20 mouse cellular contexts compared by ENCODE assay signal in genomic region chr15:90400326-90401280, GRCm38 (mm10).
DNase-seq lines count a peak whose midpoint lies in the region; ATAC-seq and TF ChIP-seq lines count a peak whose summit lies in the region.
"Had no signal": no experiment of that assay in that cellular context is flagged by ENCODE, and none has a peak within 500 bp of the region (broad histone marks: within the 10 kb centered on the region; RNA-seq: fewer than 3 reads in every experiment).

No protein-coding gene starts in this region.

- TF ChIP-seq CTCF in midbrain, postnatal 0 days (IDR thresholded peaks at IDR 0.05), result no peak

- H3K9ac ChIP-seq in limb, embryonic 14.5 days (ENCODE audit: low read depth, low read length, severe bottlenecking), result no peak overlapping the region
- H3K9ac ChIP-seq in midbrain, embryonic 12.5 days (replicated peaks), result no peak overlapping the region
- H3K9ac ChIP-seq in midbrain, postnatal 0 days (replicated peaks; ENCODE audit: low read length, poor library complexity, severe bottlenecking), result no peak overlapping the region
- H3K9ac ChIP-seq: embryonic facial prominence, embryonic 13.5 days; hindbrain, embryonic 12.5 days; kidney, embryonic 15.5 days; limb, embryonic 13.5 days had no signal

- no peak for TF ChIP-seq POLR2A in limb, embryonic 14.5 days (IDR thresholded peaks at IDR 0.05; ENCODE audit: borderline replicate concordance, extremely low read depth, insufficient read depth, insufficient read length)

- H3K4me3 ChIP-seq in limb, embryonic 14.5 days (replicated peaks; ENCODE audit: low read length), result no peak overlapping the region
- H3K4me3 ChIP-seq in limb, embryonic 10.5 days, result no peak overlapping the region
- H3K4me3 ChIP-seq in midbrain, embryonic 12.5 days, result no peak overlapping the region
- H3K4me3 ChIP-seq in midbrain, postnatal 0 days (ENCODE audit: low read depth, low read length), result no peak overlapping the region
- H3K4me3 ChIP-seq: embryonic facial prominence, embryonic 13.5 days; hindbrain, embryonic 12.5 days; kidney, embryonic 15.5 days; limb, embryonic 13.5 days had no signal

- H3K36me3 ChIP-seq in limb, embryonic 14.5 days (ENCODE audit: control insufficient read depth, insufficient read depth, low read length), result no peaks in the 10 kb centered on the region
- H3K36me3 ChIP-seq in limb, embryonic 10.5 days, result no peaks in the 10 kb centered on the region
- no peaks in the 10 kb centered on the region for H3K36me3 ChIP-seq in midbrain, embryonic 12.5 days
- no peaks in the 10 kb centered on the region for H3K36me3 ChIP-seq in midbrain, postnatal 0 days (ENCODE audit: insufficient read depth, low read length)
- H3K36me3 ChIP-seq: embryonic facial prominence, embryonic 13.5 days; hindbrain, embryonic 12.5 days; kidney, embryonic 15.5 days; limb, embryonic 13.5 days had no signal

- H3K4me2 ChIP-seq in limb, embryonic 14.5 days (replicated peaks; ENCODE audit: low read depth, low read length, severe bottlenecking), result no peak overlapping the region
- H3K4me2 ChIP-seq in midbrain, embryonic 12.5 days (replicated peaks), result no peak overlapping the region
- H3K4me2 ChIP-seq in midbrain, postnatal 0 days (ENCODE audit: low read depth, low read length, poor library complexity, severe bottlenecking), result no peak overlapping the region
- H3K4me2 ChIP-seq: embryonic facial prominence, embryonic 13.5 days; heart, embryonic 11.5 days; hindbrain, embryonic 12.5 days; kidney, embryonic 15.5 days; limb, embryonic 13.5 days had no signal

- H3K9me3 ChIP-seq in limb, embryonic 14.5 days (ENCODE audit: control insufficient read depth, low read length), result no peaks in the 10 kb centered on the region
- no peaks in the 10 kb centered on the region for H3K9me3 ChIP-seq in limb, embryonic 10.5 days (replicated peaks)
- H3K9me3 ChIP-seq in midbrain, embryonic 12.5 days, result no peaks in the 10 kb centered on the region
- no peaks in the 10 kb centered on the region for H3K9me3 ChIP-seq in midbrain, postnatal 0 days (ENCODE audit: low read length)
- H3K9me3 ChIP-seq: embryonic facial prominence, embryonic 13.5 days; hindbrain, embryonic 12.5 days; kidney, embryonic 15.5 days; limb, embryonic 13.5 days had no signal

- ATAC-seq in limb, embryonic 14.5 days (ENCODE audit: low FRiP score, low read depth), result no peak
- 0 out of 2 replicates have a peak, but pooled peaks have one; percentile 23 for ATAC-seq in midbrain, embryonic 12.5 days (ENCODE audit: low FRiP score, low read depth)
- no peak for ATAC-seq in midbrain, postnatal 0 days (ENCODE audit: low FRiP score)

- no peaks in the 10 kb centered on the region for H3K27me3 ChIP-seq in limb, embryonic 14.5 days (ENCODE audit: control insufficient read depth, insufficient read depth, low read length)
- H3K27me3 ChIP-seq in limb, embryonic 10.5 days (ENCODE audit: low read depth, poor library complexity, severe bottlenecking), result no peaks in the 10 kb centered on the region
- H3K27me3 ChIP-seq in midbrain, embryonic 12.5 days, result no peaks in the 10 kb centered on the region
- H3K27me3 ChIP-seq in midbrain, postnatal 0 days (ENCODE audit: insufficient read depth, low read length), result no peaks in the 10 kb centered on the region
- H3K27me3 ChIP-seq: embryonic facial prominence, embryonic 13.5 days; hindbrain, embryonic 12.5 days; kidney, embryonic 15.5 days; limb, embryonic 13.5 days had no signal

- 38% methylated on average over 5 of the region's 5 CpGs for WGBS in limb, embryonic 14.5 days
- WGBS in limb, embryonic 10.5 days, result 48% methylated on average over 5 of the region's 5 CpGs
- WGBS in midbrain, embryonic 12.5 days, result 9% methylated on average over 5 of the region's 5 CpGs
- 20% methylated on average over 5 of the region's 5 CpGs for WGBS in midbrain, postnatal 0 days

- no peaks in the 10 kb centered on the region for H3K4me1 ChIP-seq in limb, embryonic 14.5 days (ENCODE audit: control insufficient read depth, insufficient read depth, low read length)
- peaks cover 9% of the 10 kb centered on the region; the same call in 1 of the 2 replicates for H3K4me1 ChIP-seq in limb, embryonic 10.5 days
- H3K4me1 ChIP-seq in midbrain, embryonic 12.5 days, result peaks cover 12% of the 10 kb centered on the region
- H3K4me1 ChIP-seq in midbrain, postnatal 0 days (ENCODE audit: insufficient read depth, low read length), result peaks cover 3% of the 10 kb centered on the region; the same call in 1 of the 2 replicates
- H3K4me1 ChIP-seq: embryonic facial prominence, embryonic 13.5 days; kidney, embryonic 15.5 days had no signal

- peak; percentile 38 for DNase-seq in limb, embryonic 14.5 days (ENCODE audit: low spot score)
- no peak for DNase-seq in limb, embryonic 10.5 days (ENCODE audit: low spot score)
- no peak for DNase-seq in midbrain, postnatal 0 days (ENCODE audit: low spot score)
- DNase-seq in embryo, embryonic 10.5 days (ENCODE audit: low spot score), result peak; percentile 63
- peak; percentile 52 for DNase-seq in forelimb bud, embryonic 11.5 days (ENCODE audit: low read depth, low spot score)
- no peak for DNase-seq in thymus, postnatal 10 days (ENCODE audit: low spot score in 2 of 2)
- no peak for DNase-seq in spleen, postnatal 14 days (ENCODE audit: low spot score in 2 of 2)
- DNase-seq: adrenal gland, postnatal 10 days; cerebellum, adult 8-10 months; cerebellum, postnatal 36 days; kidney, adult 11 months; kidney, postnatal 4 days; lung, postnatal 14 days; thymus, postnatal 25 days had no signal

- no peak overlapping the region for H3K27ac ChIP-seq in limb, embryonic 14.5 days (replicated peaks; ENCODE audit: low read depth, low read length)
- no peak overlapping the region for H3K27ac ChIP-seq in limb, embryonic 10.5 days
- no peak overlapping the region for H3K27ac ChIP-seq in midbrain, embryonic 12.5 days (replicated peaks)
- no peak overlapping the region for H3K27ac ChIP-seq in midbrain, postnatal 0 days (ENCODE audit: low read depth, low read length)
- H3K27ac ChIP-seq: embryonic facial prominence, embryonic 13.5 days; hindbrain, embryonic 12.5 days; kidney, embryonic 15.5 days; limb, embryonic 13.5 days had no signal

Comparison
In these comparisons a context has a peak if more than half of its experiments do, and no peak if none do; other contexts are left out.
1. DNase-seq: peak in limb, embryonic 14.5 days (single experiment), embryo, embryonic 10.5 days (single experiment) and forelimb bud, embryonic 11.5 days (single experiment); none in limb, embryonic 10.5 days (single experiment), midbrain, postnatal 0 days (single experiment), thymus, postnatal 10 days (0 of 2) and spleen, postnatal 14 days (0 of 2).